Mouse (Mus musculus): ENCODE measurements around the gene Aff3.

GRCm38 (mm10) chr1:38560666-38561065 lies 104.1 kb downstream of the Aff3 start:
- TF ChIP-seq CTCF (conservative IDR thresholded peaks at IDR 0.05; ENCODE audit: insufficient read depth, insufficient read length, low read depth, low read length): no peak
- TF ChIP-seq POLR2A (IDR thresholded peaks at IDR 0.05; ENCODE audit: low read depth, low read length): no peak
